Mouse (Mus musculus) small intestine, adult 2 months (tissue): Measurements from ENCODE around the gene Ttll12. TPM values are rescaled to one million over a fixed set of nuclear protein-coding genes. Genes with fewer than 3 reads are reported as not detected.

ENCODE experiments used
- H3K27ac ChIP-seq: fragments of 200-500 bp; 2 replicates; pipeline ENCODE4 v1.5.1; 2012; ENCODE audit warnings: low read depth, low read length, control low read depth, inconsistent platforms; ENCODE audit not compliant: insufficient read depth
- H3K27me3 ChIP-seq: fragments of 200-500 bp; 2 replicates; pipeline ENCODE4 v1.6.1; 2012; ENCODE audit warnings: mild to moderate bottlenecking, moderate library complexity, low read length, inconsistent platforms; ENCODE audit not compliant: control insufficient read depth, insufficient read depth
- H3K36me3 ChIP-seq: fragments of 200-500 bp; 2 replicates; pipeline ENCODE4 v1.6.1; 2012; ENCODE audit warnings: mild to moderate bottlenecking, low read length, control low read depth, inconsistent platforms; ENCODE audit not compliant: control insufficient read depth, insufficient read depth
- H3K4me1 ChIP-seq: fragments of 200-500 bp; 2 replicates; pipeline ENCODE4 v1.6.1; 2012; ENCODE audit warnings: low read length, inconsistent platforms, mixed read lengths; ENCODE audit not compliant: control insufficient read depth, insufficient read depth, insufficient read length
- H3K4me3 ChIP-seq: fragments of 200-500 bp; 2 replicates; pipeline ENCODE4 v1.5.1; 2012; ENCODE audit warnings: low read depth, mild to moderate bottlenecking, control low read depth, inconsistent platforms, low read length, moderate library complexity
- CTCF ChIP-seq: fragments of 200-500 bp; IDR thresholded peaks from 2 replicates; pipeline ENCODE4 v1.5.1; 2012; ENCODE audit warnings: low read depth, mild to moderate bottlenecking, control low read depth, inconsistent platforms, low read length, moderate library complexity, mixed read lengths; ENCODE audit not compliant: insufficient replicate concordance, insufficient read length; ENCODE audit errors: extremely low read depth
- POLR2A ChIP-seq: fragments of 200-500 bp; IDR thresholded peaks from 2 replicates; pipeline ENCODE4 v1.6.1; 2012; ENCODE audit warnings: low read depth, mild to moderate bottlenecking, control low read depth, inconsistent platforms, low read length, moderate library complexity
- WGBS: fragments of 180-500 bp; shearing (Covaris S2); methylation state at CpG from one replicate; pipeline ENCODE4 v1.1.7; 2018; 5-methylcytosine and 5-hydroxymethylcytosine counted together
- polyA plus RNA-seq: library from polyadenylated mRNA; depleted of rRNA; stranded (reverse); fragments of >200 nt; gene quantifications from 2 replicates; pipeline ENCODE4 v1.2.3, GENCODE M21; 2012

The Ttll12 gene
- polyA plus RNA-seq, 1 experiment = 17.5 TPM

DNA sequence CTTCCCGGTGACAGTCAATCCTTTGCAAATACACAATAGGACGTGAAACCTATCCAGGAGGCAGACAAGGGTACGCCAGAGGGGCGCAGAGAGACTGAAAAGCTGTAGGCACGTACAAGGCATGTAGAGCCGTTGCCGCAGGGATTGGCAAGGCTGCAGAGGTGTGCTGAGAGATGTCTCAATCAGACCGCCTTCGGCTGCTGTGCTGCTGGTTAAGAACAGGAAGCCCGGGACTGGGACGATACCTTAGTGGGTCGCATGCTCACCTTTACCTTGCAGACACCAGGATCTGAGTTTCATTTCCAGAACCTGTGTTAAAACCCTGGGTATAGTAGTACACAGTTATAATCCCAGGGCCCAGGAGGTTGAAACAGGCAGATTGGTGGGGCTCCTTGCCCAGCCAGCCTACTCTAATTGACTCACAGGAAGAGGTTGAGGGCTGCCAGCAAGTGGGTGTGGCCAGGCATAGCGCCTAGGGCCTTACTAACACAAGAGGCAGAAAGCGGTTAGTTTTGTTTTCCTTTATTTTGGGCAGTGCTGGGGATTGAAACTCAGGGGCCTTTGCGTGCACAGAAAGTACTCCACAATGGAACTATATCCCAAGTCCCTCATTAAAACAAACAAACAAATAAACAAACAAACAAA lies 32.2 kb downstream of the Ttll12 start:
- 29% methylated on average over 15 of the region's 15 CpGs for WGBS

DNA sequence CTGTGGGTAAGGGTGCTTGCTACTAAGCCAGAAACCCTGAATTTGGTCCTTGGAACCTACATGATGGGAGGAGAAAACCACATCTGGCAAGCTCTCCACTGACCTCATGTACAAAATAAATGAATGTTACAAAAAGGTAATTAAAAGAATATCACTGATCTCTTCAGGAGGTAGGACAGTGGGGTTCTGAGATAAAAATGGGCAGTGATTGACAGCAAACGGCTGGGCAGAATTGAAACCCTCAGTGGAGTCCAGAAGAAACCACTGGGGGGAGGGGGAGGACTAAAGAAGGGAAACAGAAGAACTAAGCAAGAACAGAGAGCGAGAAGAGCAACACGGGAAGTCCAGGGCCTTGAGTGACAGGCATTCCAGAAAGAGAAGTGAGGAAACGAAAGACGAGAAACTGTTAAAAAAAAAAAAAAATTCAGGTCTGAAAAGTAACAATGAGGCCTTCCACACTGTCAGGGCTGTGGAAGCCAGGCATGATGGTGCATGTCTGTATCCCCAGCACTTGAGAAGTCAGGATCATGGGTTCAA lies 33.9 kb downstream of the Ttll12 start:
- 69% methylated on average over 5 of the region's 5 CpGs for WGBS
- H3K27me3 ChIP-seq = no peaks in the 10 kb centered on the region
- H3K4me1 ChIP-seq = peaks cover 6% of the 10 kb centered on the region; the same call in 1 of the 2 replicates
- H3K4me3 ChIP-seq = no peak overlapping the region
- TF ChIP-seq CTCF = no peak
- no peak for TF ChIP-seq POLR2A
- H3K27ac ChIP-seq = no peak overlapping the region
- H3K36me3 ChIP-seq = no peaks in the 10 kb centered on the region

More for the DNA sequence above, 32.2 kb downstream of the Ttll12 start:
- Histone ChIP-seq H3K27me3 (no peaks in the 10 kb centered on the region), H3K4me3 (peak overlapping the region; percentile 28; the same call in 1 of the 2 replicates), H3K27ac (peak overlapping the region; percentile 58; the same call in 1 of the 2 replicates), H3K4me1 (peaks cover 6% of the 10 kb centered on the region; the same call in 1 of the 2 replicates), H3K36me3 (no peaks in the 10 kb centered on the region)
- TF ChIP-seq CTCF = no peak
- TF ChIP-seq POLR2A = no peak

DNA sequence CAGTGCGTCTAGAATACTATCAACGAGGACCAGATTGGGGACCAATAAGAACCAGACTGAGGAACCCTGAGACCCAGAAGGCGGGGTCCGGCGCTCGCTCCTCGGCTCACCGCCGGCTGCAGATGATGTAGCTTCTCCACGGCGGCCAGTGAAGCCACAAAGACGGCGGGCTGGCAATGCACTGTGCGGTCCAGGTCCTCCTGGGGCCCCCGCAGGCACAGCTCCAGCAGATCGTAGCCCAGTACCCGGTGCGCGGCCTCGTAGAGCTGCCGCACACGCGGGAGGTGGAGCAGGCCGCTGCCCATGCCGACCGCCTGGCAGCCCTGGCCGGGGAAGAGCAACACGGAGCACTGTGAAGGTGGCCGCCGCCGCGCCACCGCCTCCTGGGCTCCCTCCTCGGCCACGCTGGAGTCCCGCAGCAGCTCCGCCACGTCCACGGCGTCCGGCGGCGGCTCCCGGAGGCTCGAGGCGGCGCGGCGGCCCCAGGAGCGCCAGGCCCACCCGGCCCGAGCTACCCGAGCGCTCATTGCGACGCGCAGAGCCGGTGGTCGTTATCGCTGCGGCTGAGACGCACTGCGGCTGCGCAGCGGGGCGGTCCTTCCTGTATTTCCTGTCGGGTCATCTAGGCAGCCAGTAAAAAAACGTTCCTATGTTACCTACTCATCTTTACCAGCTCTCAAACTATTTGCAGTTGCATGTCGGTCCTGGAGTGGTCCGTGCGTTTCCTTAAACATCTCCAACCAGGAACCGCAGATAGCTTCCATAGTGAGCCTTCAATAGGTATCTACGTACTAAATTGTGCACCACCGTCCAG lies 39.6 kb downstream of the Ttll12 start:
- WGBS = under 1% methylated on average over 74 of the region's 74 CpGs
- peaks cover 2% of the 10 kb centered on the region; the same call in 1 of the 2 replicates for H3K4me1 ChIP-seq
- no peaks in the 10 kb centered on the region; the same call in 1 of the 2 replicates for H3K36me3 ChIP-seq
- no peak for TF ChIP-seq CTCF
- TF ChIP-seq POLR2A = peak; percentile 70
- peak overlapping the region; percentile 51; the same call in 1 of the 2 replicates for H3K27ac ChIP-seq
- H3K27me3 ChIP-seq = no peaks in the 10 kb centered on the region
- H3K4me3 ChIP-seq = peak overlapping the region; percentile 92

DNA sequence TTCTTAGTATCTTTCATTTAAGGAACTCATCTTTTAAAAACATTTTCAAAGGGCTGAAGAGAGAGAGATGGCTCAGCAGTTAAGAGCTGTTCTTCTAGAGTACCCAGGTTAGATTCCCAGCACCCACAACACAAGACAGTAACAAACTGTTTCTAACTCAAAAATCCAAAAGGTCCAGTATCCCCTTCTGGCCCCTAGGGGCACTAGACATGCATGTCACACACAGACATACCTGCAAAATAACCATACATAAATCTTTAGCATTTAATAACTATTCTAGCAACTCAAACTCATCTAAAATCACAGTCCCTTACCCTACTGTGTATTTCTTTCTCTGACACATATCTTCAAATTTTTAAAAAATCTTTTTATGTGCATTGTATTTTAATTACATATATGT lies 41.1 kb downstream of the Ttll12 start:
- Histone ChIP-seq H3K4me1 (peaks cover 2% of the 10 kb centered on the region; the same call in 1 of the 2 replicates), H3K4me3 (no peak overlapping the region), H3K27ac (no peak overlapping the region), H3K27me3 (no peaks in the 10 kb centered on the region), H3K36me3 (peaks cover 7% of the 10 kb centered on the region)
- TF ChIP-seq POLR2A (no peak), CTCF (no peak)

DNA sequence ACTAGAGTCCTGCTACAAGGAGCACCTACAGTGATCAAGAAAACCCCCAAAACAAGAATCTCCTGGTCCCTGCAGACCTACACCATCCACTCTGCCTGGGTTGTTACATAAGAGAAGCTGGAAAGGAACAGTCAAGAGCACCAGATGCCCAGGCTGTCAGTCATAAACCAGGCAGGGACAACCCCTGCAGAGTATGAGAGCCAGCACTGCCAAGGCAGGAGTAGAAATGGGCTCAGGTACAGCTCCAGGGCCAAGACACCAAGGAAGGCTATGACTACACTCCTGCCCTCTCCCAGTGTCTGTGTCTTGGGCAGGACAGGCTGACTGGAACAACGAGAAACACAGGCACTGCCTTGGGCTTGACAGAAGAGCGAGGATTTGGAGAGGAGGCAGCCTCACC lies 44.8 kb downstream of the Ttll12 start:
- Histone ChIP-seq H3K4me1 (peaks cover 2% of the 10 kb centered on the region; the same call in 1 of the 2 replicates), H3K27ac (no peak overlapping the region), H3K36me3 (peaks cover 23% of the 10 kb centered on the region), H3K27me3 (no peaks in the 10 kb centered on the region), H3K4me3 (no peak overlapping the region)
- WGBS = 78% methylated on average over 2 of the region's 2 CpGs
- TF ChIP-seq POLR2A = no peak

DNA sequence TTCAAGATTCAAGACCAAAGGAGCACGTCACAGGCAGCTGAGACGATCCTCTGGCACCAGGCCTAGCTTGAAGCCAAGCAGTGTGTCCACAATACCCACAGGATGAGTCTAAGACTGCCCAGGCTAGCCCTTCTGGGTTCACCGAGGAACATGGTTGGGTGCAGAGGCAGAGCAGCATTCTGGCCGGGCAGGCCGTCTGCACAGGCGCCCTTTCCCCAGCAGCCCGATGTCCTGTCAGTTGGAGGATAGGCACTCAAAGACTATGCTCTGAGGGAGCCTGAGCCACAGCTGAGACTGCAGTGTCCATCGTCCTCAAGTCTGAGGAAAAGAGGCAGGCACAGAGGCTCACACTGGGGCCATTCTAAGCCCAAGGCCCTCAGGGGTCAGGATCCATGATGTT lies 47.8 kb downstream of the Ttll12 start:
- peaks cover 23% of the 10 kb centered on the region for H3K36me3 ChIP-seq
- no peaks in the 10 kb centered on the region for H3K27me3 ChIP-seq
- WGBS = 92% methylated on average over 8 of the region's 8 CpGs
- no peak overlapping the region for H3K27ac ChIP-seq
- no peak overlapping the region for H3K4me3 ChIP-seq
- H3K4me1 ChIP-seq = no peaks in the 10 kb centered on the region
- no peak for TF ChIP-seq POLR2A
- no peak for TF ChIP-seq CTCF

DNA sequence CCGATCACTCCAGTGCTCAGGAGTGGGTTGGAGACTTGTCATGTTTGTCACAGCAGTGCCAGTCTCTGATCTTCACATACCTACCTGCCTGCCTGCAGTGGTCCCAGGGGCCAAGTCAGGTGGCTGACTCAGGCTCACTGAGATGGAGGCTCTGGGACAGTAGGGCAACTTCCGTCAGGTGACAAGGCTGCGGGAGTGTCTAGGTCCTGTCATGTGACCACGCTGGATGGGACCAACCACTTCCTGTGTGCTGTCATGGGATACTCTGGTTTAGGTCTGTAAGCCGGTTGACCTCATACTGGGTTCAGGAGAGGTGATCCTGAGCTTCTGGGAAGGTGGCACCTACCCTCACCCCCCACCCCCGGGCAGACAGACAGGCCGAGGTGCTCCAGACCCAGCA lies 48.9 kb downstream of the Ttll12 start:
- H3K27me3 ChIP-seq = no peaks in the 10 kb centered on the region
- TF ChIP-seq POLR2A (no peak), CTCF (no peak)
- no peak overlapping the region for H3K4me3 ChIP-seq
- no peaks in the 10 kb centered on the region for H3K4me1 ChIP-seq
- WGBS = 87% methylated on average over 7 of the region's 7 CpGs
- H3K27ac ChIP-seq = no peak overlapping the region
- H3K36me3 ChIP-seq = peaks cover 23% of the 10 kb centered on the region
